Mouse (Mus musculus): ENCODE results near the gene Prickle1.

The Prickle1 gene

DNA sequence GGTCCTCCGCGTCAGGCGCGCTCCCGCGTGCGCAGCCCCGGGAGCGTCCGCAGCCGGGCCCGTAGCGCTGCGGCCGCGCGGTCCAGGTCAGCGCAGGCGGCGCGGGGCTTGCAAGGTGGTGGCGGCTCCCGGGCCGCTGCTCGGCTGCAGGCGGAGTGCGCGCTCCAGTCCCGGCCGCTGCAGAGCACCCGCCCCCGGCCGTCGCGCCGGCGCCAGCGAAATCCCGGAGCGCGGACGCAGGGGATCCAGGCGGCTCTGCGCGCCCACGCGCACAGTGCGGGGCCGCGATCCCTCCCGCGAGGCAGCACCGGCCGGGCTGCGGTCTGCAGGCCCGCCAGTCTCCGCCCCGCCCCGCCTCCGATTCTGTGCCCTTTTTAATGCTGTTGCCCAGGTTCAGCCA is at the start of gene Prickle1:
Gene Prickle1, minus strand, starts transcription at position 146 of the 400 bp plus-strand sequence.
- peak; percentile 90 for DNase-seq

DNA sequence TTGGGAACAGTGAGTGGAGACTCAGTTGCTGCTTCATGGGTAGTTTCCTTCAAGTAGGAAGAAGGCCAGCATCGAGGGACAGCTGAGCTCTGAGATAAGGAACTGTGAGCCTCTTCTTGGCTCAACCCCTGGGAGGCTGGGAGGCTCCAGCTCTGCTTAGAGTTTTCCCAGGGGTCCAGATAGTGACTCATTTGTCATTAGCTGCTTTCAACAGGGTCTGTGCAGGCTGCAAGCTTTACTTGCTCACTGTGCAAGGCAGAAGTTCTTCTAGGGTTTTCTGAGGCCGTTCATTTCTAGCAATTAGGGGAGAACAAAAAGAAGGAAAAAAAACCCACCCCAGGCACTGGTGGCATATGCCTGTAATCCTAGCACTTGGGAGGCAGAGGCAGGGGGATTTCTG is 44.5 kb upstream of the Prickle1 start:
- no peak for DNase-seq

DNA sequence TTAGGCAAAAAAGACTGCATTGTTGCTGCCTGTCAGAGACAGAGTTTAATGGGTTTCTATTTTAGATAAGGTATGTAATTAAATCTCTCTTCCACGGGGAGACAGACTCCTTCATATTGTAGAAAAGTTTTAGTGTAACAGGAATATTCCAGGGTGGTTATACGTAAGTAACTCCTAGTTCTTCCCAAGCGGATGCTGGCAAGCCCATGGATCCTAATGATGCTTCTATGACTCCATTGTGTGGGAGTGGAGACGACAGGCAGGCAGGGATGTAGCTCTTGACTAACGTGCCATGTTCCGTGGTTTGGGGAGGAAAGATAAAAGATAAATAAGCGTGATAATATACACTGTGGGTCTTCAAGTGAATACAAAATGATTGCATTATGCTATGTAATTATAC is 41.3 kb upstream of the Prickle1 start:
- no peak for DNase-seq

DNA sequence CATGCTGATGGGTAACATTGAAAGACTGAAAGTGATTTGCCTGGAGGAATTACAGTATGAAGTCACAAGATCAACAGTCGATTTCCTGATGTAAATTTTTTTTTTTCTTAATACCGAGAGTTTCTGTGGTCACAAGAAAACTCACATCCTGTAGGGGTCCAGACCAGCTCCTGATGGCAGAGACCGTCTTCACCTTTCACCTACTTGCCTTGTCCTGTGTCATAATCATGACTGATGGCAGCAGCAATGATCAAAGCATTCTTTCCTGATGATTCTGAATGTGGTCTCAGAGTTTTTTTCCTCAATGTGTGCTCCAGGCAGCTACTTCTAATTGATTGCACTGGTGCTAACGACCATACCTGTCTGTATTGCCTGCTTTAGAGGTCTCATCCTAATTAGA is 39.9 kb upstream of the Prickle1 start:
- no peak for DNase-seq

GRCm38 (mm10) chr15:93634536-93634935 is 38.8 kb upstream of the Prickle1 start:
- DNase-seq, result no peak

GRCm38 (mm10) chr15:93630001-93630541 is 34.4 kb upstream of the Prickle1 start:
- DNase-seq, result no peak

DNA sequence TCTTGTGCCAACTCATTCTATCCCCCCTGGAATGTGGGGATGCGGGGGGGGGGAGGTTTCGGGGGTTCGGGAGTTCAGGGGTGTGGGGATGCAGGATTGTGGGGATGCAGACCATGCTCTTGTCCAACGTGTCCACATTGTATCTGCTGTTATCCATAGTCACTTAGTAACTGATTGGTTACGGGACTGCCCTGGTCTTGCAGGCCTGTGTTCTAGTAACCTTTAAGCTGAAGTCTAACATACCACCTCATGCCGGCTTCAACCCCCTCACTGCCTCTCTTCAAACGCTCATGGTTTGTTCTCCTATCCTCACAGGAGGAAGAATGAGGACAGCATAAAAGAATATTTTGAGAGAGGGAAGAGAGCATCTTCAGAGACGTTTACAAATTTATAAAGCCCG is 33.5 kb upstream of the Prickle1 start:
- no peak for DNase-seq

DNA sequence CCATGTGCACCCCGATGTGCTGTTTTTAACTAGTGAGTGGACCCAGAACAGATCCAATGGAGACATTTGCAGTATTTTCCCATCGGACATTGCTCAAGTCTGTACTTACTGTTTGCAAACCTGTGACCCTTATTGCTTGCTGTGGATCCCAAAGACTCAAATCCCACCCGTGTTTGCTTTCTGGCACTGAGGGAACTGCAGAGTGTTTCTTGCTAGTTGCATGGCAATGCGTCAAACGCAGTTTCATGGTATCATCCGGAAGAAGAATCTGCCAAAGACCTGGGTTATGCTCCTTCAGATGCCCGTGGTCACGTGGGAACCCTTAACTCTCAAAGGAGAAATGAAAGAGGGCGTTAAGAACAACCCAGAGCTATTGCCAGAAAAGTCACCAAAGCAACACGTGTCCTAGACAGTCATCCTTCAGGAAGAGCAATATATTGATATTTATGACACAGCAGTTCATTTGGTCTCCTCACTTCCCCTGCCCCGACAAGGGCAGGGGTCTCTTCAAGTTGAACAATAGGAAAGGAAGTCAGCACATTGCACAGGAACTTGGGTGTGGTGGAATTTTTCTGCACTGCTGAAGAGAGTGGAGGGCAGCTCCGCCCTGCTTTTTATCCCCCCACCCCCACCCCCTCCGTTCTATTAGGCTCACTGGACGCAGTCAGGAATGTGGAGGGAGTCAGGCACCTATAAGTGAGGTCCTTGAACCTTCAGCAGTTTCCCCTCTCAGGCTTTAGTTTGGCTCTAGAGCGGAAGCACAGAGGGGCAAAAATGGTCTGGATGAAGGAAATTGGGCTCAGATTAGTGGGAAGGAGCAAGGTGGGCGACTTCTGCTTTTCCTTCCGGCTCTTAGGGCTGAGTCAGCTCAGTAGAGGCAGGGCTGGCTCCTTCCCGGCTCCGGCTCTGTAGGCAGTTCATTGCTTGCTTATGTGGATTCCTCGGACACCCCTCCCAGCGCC is 32.4 kb upstream of the Prickle1 start:
- no peak for DNase-seq

GRCm38 (mm10) chr15:93619551-93619950 is 23.9 kb upstream of the Prickle1 start:
- no peak for DNase-seq

DNA sequence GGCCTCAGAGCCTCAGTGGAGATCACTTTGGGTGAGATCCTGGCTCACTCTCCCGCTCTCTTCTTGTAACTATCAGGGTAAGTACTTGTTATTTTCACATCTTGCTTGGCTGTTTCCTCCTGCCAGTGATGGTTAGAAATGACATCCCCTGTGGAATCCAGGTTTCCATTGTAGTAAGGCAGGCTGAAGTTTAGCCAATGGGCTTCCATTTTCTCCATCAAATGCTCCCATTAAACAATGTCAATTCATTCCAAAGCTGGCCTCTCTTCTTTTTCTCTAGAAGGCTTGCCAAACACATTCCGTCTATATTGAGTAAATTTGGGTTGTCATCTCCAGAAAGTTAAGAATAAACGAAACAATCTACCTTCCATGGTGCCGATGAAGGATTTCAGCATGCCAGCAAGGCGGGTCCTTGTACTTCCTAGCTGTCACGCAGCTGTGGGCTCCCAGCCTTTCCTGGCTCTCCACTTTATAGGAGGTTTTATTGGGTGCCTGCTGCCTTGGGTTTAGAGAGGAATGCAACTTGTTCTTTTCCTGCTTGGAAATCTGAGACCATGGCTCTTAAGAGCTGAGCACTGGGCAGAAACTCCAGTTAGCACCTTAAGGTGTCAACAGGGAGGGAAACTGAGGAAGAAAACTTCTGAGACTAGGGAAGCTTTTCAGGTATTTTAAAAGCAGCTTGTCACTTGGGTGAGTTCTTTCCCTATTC is 22.9 kb upstream of the Prickle1 start:
- no peak for DNase-seq

DNA sequence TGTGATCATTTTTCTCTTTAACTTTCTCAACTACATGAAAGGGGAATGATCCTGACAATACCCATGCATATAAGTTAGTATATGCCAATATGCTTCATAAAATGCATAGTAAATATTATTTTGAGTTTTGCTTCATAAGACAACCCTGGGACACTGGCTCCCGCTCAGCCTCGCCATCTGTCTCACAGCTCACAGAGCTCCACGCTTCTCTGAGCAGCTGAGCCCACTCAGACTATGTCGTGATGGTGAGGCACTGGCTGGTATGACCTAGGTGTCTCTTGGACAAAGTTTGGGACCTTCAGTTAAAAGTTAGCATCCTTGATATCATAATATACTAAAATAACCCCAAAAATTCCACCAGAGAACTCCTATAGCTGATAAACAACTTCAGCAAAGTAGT is 20.6 kb upstream of the Prickle1 start:
- no peak for DNase-seq

- no peak for DNase-seq
Measured at GRCm38 (mm10) chr15:93615031-93615430, 19.3 kb upstream of the Prickle1 start.

- no peak for DNase-seq
Measured at GRCm38 (mm10) chr15:93613606-93614005, 17.9 kb upstream of the Prickle1 start.

DNA sequence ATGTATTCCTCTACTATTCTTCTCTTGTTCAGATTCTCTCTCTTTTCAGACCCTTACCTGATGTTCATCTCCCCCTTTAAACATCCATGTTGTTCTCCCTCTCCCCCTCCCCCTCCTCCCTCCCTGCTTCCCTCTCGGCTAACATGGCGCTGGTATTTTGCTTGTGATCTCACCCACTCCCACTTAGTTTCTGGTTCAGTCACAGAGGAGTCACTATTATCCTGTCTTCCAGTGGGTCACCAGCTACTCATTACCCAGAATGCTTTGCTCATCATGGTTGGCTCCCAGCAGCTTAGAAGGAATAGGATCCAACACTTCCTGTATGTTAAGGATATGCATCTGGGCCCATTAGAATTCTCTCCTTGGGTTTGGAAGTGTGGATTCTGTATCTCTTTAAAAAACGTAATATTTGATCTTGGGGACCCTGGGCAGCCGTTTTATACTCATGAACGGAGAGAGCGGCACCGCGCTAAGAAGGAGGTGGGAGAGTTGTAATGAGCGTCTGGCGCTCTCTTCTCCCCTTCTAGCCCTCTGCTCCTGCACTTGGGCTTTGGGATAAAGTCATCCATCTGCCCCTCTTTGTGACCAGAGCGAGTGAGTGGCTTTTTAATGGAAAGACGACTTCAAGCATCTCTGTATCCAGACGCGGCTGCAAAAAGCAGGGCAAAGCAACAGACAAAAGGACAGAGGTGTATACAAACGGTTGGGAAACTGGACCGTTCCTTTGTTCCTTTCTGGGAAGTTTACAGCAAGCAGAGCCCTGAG is 16.0 kb upstream of the Prickle1 start:
- no peak for DNase-seq

- DNase-seq, result no peak
Measured at GRCm38 (mm10) chr15:93610721-93611201, 15.1 kb upstream of the Prickle1 start.

DNA sequence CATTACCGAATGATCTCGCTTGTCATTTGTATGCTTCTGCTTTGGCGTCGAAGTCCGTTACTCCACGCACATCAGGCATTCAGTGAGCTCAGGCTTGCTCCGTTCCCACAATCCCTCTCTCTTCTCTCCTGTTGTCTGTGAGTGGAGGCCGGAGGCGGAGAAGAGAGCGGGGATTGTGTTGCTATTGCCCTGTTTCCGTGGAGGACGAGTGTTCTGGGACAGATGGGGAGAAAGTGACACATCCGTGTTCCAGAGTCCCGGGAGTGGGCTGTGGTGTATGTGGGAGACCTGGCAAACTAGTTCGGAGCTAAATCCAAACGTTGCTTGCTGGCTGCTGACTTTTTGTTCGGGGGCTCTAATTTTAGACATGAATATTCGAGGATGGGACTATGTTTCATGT is 14.6 kb upstream of the Prickle1 start:
- peak; percentile 73 for DNase-seq

GRCm38 (mm10) chr15:93602850-93603249 is 7.2 kb upstream of the Prickle1 start:
- DNase-seq, result no peak

GRCm38 (mm10) chr15:93601461-93602015 is 5.8 kb upstream of the Prickle1 start:
- DNase-seq, result no peak

DNA sequence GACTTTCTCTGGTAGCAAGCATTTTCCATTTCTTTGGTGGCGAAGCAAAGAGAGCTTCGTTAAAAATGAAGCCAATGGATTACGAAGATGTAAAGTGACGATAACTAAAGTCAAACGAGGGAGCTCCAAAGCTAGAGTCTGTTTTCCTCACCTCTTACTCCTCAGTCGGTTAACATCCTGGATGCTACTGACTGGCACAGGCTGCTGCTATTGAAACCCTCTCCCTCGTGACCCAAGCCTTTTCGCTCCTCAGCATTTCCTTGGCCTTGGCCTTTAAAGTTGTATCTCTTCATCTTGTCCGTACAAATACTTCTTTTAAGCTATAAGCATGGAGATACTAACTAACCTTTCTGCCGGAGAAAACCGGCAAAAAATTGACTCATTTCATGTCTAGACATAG is 1.3 kb upstream of the Prickle1 start:
- no peak for DNase-seq

DNA sequence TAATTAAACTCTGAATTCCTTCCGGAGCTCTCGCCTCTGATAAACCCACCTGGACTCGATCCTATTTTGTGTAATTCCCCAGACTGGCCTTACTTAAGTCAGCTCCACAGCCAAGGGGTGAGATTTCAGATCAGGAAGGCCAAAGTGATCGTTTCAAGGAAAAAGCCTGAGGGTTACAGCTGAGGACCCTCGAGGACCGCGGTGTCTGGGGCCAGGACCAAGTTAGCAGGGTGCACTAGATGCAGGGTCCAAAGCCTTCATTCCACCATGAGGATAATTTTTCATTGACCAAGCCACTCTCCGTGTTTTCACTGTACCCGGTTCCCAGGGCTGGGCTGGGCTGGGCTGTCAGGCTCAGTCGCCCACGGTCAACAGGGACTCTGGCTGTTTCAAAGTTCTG is 594 bp upstream of the Prickle1 start:
- peak; percentile 82 for DNase-seq

DNA sequence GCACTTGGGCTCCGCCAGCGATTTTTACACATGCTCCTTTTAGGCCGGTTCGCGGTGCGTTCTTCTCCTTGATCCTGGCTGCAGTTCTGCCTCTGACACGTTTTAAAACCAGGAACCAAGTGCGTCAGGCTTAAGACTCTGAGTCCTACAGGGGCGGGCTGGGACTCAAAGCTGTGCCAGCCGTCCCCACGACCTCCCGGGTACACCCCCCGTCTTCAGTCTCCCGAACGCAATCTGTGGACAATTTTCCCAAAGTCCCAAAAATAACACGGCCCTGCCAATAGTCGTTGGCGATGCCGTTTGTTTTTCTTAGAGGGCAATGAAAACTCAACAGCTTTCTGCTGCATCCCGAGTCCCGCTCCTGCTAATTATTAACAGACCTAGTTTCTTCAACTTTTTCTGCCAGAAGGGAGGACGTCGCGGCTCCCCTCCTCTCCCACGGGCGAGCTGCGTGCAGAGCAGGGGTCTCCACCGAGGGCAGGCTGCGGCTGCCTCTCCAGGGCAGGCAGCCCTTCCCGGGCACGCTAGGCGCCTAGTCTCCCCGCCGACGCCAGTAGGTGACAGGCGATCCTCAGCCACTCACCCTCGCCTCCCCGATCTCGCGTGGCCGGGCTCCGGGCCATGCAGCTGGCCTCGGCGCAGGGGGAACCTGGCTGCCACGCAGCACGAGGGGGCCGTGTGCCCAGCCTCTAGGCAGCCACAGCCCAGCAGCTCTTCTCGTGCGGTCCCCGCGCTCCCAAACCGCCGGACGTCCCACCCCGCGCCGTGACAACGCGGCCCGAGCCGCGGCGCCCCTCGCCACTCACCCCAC is 598 bp downstream of the Prickle1 start:
- peak; percentile 47 for DNase-seq

All from right cerebral cortex, postnatal 25 days (tissue).